Mouse (Mus musculus): ENCODE data around the gene Rgs17. TPM values are rescaled to one million over a fixed set of nuclear protein-coding genes. Genes with fewer than 3 reads are reported as not detected.
"Not testable (repeated sequence)": the region's sequence is repeated elsewhere in the genome, so short reads cannot be mapped to it uniquely, and the experiment has no call there.

The Rgs17 gene
- not detected in 2 replicates for polyA plus RNA-seq (2012; ENCODE audit: insufficient read depth, insufficient read length, low replicate concordance, missing spikeins)

DNA sequence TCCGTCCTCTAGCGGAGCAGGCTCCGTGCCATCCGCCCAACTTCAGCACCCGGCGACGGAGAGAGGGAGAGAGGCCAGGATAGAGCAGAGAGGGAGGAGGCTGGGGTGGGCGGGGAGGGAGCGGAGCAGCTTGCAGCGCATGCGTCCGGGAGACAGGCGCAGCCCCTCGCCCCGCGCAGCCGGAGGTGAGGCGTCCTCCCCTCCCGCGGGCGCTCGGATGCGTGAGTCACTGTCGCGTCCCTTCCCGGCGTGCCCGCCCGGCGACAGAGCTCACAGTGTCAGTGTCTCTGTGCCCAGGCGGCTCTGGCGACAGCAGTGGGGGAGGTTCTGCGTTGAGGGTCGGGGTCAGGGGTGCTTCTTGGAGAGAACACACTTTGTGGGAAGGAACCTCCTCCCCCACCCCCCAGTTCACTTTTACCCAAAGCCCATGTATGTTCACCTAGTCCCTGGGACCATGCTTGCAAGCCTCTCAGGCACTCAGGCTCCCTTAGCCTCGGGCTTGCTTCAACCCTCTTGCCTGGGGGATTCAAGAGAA lies at the start of gene Rgs17:
Rgs17 (minus strand) TSS at position 107 of the 535 bp plus-strand sequence.
- H3K27ac ChIP-seq (ENCODE audit: insufficient read depth, low read depth, low read length), result peak within 1 kb of the TSS; percentile 19; the same call in 1 of the 2 replicates
- peak within 1 kb of the TSS; percentile 80 for H3K4me3 ChIP-seq (ENCODE audit: insufficient read depth, low read depth, low read length)
- peaks cover 9% of the 10 kb centered on the region; the same call in 1 of the 2 replicates for H3K4me1 ChIP-seq (ENCODE audit: control insufficient read depth, insufficient read depth, low read length)
- no peak for TF ChIP-seq CTCF (IDR thresholded peaks at IDR 0.05; ENCODE audit: insufficient read depth, low read depth, low read length)
- peak; percentile 56 for TF ChIP-seq POLR2A (IDR thresholded peaks at IDR 0.05; ENCODE audit: insufficient read depth, low read depth, low read length)
- under 1% methylated on average over 29 of the region's 35 CpGs for WGBS

DNA sequence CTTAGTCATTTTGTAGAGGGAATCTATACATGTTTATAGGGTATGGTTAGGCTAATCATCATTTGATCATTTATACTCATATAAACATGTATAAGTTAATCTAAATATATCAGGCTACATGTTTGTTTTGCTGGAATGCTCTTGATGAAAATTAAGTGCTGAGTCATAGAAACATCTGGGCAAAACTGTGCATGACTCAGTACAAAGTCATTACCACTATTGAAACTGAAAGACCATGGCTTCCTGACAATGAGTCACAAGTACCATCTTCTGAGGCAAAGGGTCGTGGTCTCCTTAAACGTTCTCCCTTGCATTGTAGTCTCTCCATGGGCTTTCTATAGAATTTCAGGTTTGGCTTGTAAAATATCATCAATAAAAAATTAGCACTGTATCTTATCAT lies 45.5 kb upstream of the Rgs17 start:
- Histone ChIP-seq H3K27ac (ENCODE audit: insufficient read depth, low read depth, low read length) (no peak overlapping the region), H3K4me3 (ENCODE audit: insufficient read depth, low read depth, low read length) (no peak overlapping the region), H3K4me1 (ENCODE audit: control insufficient read depth, insufficient read depth, low read length) (no peaks in the 10 kb centered on the region)
- no peak for TF ChIP-seq POLR2A (IDR thresholded peaks at IDR 0.05; ENCODE audit: insufficient read depth, low read depth, low read length)
- TF ChIP-seq CTCF (IDR thresholded peaks at IDR 0.05; ENCODE audit: insufficient read depth, low read depth, low read length), result no peak
- 31% methylated on average over 2 of the region's 2 CpGs for WGBS

DNA sequence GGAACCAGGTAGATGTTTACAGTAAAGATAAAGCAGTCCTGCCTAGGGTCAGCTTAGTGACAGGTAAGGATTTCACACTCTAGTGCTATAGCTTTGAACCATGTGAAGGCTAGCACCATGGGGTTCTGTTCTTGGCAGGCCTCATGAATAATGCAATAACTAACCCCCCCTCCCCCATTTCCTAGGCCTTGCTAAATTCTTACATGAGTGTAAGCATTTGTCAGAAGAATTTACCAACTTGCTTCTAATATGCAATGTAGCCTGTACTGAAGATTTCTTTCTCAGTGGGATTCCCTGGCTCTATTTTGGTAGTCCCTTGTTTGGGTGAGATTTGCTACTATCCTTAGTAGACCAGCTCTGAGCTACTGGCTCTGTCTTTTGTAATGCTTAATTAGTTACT lies 31.6 kb upstream of the Rgs17 start:
- H3K4me3 ChIP-seq (ENCODE audit: insufficient read depth, low read depth, low read length); H3K4me1 ChIP-seq (ENCODE audit: control insufficient read depth, insufficient read depth, low read length); H3K27ac ChIP-seq (ENCODE audit: insufficient read depth, low read depth, low read length): not testable (repeated sequence)

DNA sequence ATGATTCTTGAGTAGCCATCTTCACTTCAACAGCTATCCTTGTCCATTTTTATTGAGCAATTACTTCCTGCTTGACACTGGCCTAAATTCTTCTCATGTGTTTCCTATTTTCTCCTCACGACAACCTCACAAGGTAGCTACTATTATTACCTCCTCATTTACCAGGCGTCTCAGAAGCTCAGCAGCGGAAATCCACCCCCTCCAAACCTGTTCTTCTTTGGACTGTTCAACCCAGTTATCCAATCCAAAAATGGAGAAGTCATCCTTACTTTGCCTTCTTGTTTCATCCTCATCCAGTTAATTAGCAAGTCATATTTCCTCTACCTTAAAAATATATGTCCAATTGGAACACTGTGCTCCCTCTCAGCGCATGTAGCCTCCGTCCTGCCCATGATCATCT lies 2.1 kb upstream of the Rgs17 start:
- Histone ChIP-seq H3K4me3 (ENCODE audit: insufficient read depth, low read depth, low read length) (no peak overlapping the region), H3K27ac (ENCODE audit: insufficient read depth, low read depth, low read length) (no peak overlapping the region), H3K4me1 (ENCODE audit: control insufficient read depth, insufficient read depth, low read length) (peaks cover 9% of the 10 kb centered on the region; the same call in 1 of the 2 replicates)
- 88% methylated on average over 5 of the region's 5 CpGs for WGBS
- TF ChIP-seq POLR2A (IDR thresholded peaks at IDR 0.05; ENCODE audit: insufficient read depth, low read depth, low read length), result no peak

DNA sequence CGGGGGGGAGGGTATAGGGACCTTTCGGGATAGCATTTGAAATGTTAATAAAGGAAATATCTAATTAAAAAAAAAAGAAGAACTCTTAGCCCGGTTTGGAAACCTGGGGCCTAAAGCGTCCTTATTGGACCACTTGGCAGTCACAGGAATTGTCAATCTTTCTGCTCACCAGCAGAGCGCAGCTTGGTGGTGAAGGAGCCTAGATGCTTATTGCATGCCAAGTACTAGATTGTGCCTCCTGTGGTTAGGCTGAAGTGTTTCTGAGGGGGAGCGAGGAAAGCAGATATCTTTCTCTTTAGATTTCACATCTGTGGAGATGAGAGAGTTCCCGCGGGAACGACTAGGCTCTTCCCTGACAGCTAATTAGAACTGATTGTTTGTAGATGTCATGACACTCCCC lies 896 bp upstream of the Rgs17 start:
- WGBS, result 11% methylated on average over 9 of the region's 9 CpGs
- Histone ChIP-seq H3K4me1 (ENCODE audit: control insufficient read depth, insufficient read depth, low read length) (peaks cover 9% of the 10 kb centered on the region; the same call in 1 of the 2 replicates), H3K4me3 (ENCODE audit: insufficient read depth, low read depth, low read length) (no peak overlapping the region), H3K27ac (ENCODE audit: insufficient read depth, low read depth, low read length) (no peak overlapping the region)
- TF ChIP-seq CTCF (IDR thresholded peaks at IDR 0.05; ENCODE audit: insufficient read depth, low read depth, low read length) (no peak), POLR2A (IDR thresholded peaks at IDR 0.05; ENCODE audit: insufficient read depth, low read depth, low read length) (no peak)

DNA sequence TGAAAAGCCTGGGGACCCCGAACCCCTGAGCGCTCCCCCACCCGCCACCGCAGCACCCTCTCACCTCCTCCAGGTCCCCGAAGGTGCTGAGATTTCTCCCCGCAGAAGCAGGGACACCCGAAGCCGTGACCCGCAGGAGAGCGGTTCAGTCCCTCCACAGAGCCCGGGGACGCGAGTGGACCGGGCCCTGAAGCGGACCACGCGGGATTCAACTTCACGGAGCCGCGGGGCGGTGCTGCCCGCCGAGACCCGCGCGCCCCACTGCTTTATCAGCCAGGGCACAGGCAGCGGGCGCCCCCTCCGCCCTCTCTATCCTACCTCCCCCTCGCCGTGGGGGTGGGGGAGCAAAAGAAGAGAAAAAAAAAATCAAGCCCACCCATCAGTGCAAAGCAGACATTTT lies 429 bp downstream of the Rgs17 start:
- WGBS, result under 1% methylated on average over 31 of the region's 31 CpGs
- TF ChIP-seq CTCF (IDR thresholded peaks at IDR 0.05; ENCODE audit: insufficient read depth, low read depth, low read length), result no peak
- no peak for TF ChIP-seq POLR2A (IDR thresholded peaks at IDR 0.05; ENCODE audit: insufficient read depth, low read depth, low read length)

DNA sequence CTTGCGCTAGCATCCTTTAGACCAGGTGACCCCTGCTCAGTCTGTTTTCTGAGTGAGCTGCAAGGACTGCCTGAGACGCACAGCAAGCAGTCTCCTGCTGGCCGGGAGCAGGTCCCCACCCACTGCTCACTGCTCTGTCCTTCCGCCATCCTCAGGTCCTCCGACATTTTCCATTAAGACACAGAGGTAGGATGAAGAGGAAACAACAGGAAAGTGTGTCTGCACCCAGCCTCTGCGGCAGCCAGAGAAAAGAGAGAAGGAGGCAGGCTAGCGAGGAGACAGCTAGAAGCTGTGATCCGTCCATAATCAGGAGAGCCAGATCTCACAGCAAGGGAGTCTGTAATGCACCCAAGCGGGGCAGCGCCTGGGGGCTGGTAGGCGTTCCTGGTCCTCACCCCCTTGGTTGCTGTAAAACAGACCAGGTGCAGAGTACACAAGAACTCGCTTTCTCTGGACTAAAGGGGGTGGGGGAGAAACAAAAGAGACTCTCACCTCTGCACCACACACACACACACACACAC lies 1.1 kb downstream of the Rgs17 start:
- peaks cover 9% of the 10 kb centered on the region; the same call in 1 of the 2 replicates for H3K4me1 ChIP-seq (ENCODE audit: control insufficient read depth, insufficient read depth, low read length)
- 1% methylated on average over 12 of the region's 12 CpGs for WGBS

More for the DNA sequence above, 429 bp downstream of the Rgs17 start:
- Histone ChIP-seq H3K4me3 (ENCODE audit: insufficient read depth, low read depth, low read length) (peak overlapping the region; percentile 80), H3K27ac (ENCODE audit: insufficient read depth, low read depth, low read length) (0 out of 2 replicates have a peak overlapping the region, but pooled peaks have one; percentile 16), H3K4me1 (ENCODE audit: control insufficient read depth, insufficient read depth, low read length) (peaks cover 9% of the 10 kb centered on the region; the same call in 1 of the 2 replicates)

DNA sequence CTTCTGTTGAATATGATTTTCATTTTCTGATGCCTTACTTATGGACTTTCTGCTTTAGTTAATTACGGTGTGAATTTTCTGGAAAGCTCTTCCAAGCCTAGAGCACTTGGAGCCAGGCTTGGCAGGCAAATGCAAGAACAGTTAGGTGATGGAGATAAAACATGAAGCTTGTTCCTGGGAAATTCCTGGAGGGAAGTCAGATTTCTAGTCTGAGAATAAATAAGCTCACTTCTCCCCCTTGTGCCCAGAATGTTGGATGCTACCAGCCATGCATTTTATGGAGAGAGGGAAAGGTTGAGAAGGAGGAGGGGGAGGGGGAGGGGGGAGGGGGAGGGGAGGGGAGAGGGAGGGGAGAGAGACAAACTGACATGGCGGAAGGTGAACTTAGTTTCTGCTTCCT lies 17.8 kb downstream of the Rgs17 start:
- Histone ChIP-seq H3K27ac (ENCODE audit: insufficient read depth, low read depth, low read length) (no peak overlapping the region), H3K4me1 (ENCODE audit: control insufficient read depth, insufficient read depth, low read length) (peaks cover 2% of the 10 kb centered on the region; the same call in 1 of the 2 replicates), H3K4me3 (ENCODE audit: insufficient read depth, low read depth, low read length) (no peak overlapping the region)
- TF ChIP-seq POLR2A (IDR thresholded peaks at IDR 0.05; ENCODE audit: insufficient read depth, low read depth, low read length), result no peak
- TF ChIP-seq CTCF (IDR thresholded peaks at IDR 0.05; ENCODE audit: insufficient read depth, low read depth, low read length), result no peak
- 66% methylated on average over 2 of the region's 2 CpGs for WGBS

More for the DNA sequence above, 1.1 kb downstream of the Rgs17 start:
- TF ChIP-seq POLR2A (IDR thresholded peaks at IDR 0.05; ENCODE audit: insufficient read depth, low read depth, low read length) (no peak), CTCF (IDR thresholded peaks at IDR 0.05; ENCODE audit: insufficient read depth, low read depth, low read length) (no peak)
- no peak overlapping the region for H3K27ac ChIP-seq (ENCODE audit: insufficient read depth, low read depth, low read length)
- H3K4me3 ChIP-seq (ENCODE audit: insufficient read depth, low read depth, low read length), result peak overlapping the region; percentile 80

DNA sequence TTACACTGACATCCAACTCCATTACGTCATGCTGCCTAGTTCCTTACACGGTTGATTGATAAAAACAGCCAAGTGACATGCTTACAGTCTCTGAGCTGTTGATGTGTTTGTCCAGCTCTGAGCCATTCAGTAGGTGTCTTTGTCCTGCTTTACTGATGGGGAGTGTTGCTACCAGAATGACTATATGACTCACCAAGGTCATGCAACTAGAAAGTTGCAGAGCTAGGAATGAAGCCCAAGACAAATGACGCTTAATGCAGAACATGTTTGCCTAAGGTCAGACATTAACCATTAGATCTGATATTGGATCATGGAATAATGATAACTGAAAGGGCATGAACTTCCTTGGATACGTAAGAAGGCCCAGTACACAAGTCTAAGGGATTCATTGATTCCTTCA lies 20.4 kb downstream of the Rgs17 start:
- H3K27ac ChIP-seq (ENCODE audit: insufficient read depth, low read depth, low read length), result no peak overlapping the region
- no peak overlapping the region for H3K4me3 ChIP-seq (ENCODE audit: insufficient read depth, low read depth, low read length)
- no peak for TF ChIP-seq POLR2A (IDR thresholded peaks at IDR 0.05; ENCODE audit: insufficient read depth, low read depth, low read length)
- no peak for TF ChIP-seq CTCF (IDR thresholded peaks at IDR 0.05; ENCODE audit: insufficient read depth, low read depth, low read length)
- 81% methylated on average over 4 of the region's 4 CpGs for WGBS
- peaks cover 2% of the 10 kb centered on the region; the same call in 1 of the 2 replicates for H3K4me1 ChIP-seq (ENCODE audit: control insufficient read depth, insufficient read depth, low read length)
